ENCODE assay signal across 9 mouse cellular contexts in genomic region chr9:67828182-67828581, GRCm38 (mm10). TPM values are rescaled to one million over a fixed set of nuclear protein-coding genes. Genes with fewer than 3 reads are reported as not detected.
DNase-seq lines count a peak whose midpoint lies in the region; ATAC-seq and TF ChIP-seq lines count a peak whose summit lies in the region.
"Had no signal": no experiment of that assay in that cellular context is flagged by ENCODE, and none has a peak within 500 bp of the region (broad histone marks: within the 10 kb centered on the region; RNA-seq: fewer than 3 reads in every experiment).

No protein-coding gene starts in this region.

- H3K9ac ChIP-seq in forebrain, embryonic 16.5 days (replicated peaks; ENCODE audit: low read depth, low read length) = no peak overlapping the region
- no peak overlapping the region for H3K9ac ChIP-seq in midbrain, embryonic 11.5 days (ENCODE audit: low read length)
- H3K9ac ChIP-seq in midbrain, embryonic 16.5 days (ENCODE audit: low read depth, low read length) = no peak overlapping the region
- H3K9ac ChIP-seq in liver, embryonic 14.5 days (replicated peaks) = no peak overlapping the region

- peaks cover 53% of the 10 kb centered on the region for H3K27me3 ChIP-seq in forebrain, embryonic 10.5 days (ENCODE audit: poor library complexity, severe bottlenecking)
- H3K27me3 ChIP-seq in forebrain, embryonic 16.5 days (replicated peaks; ENCODE audit: control insufficient read depth, insufficient read depth, low read length) = peaks cover 36% of the 10 kb centered on the region
- H3K27me3 ChIP-seq in midbrain, embryonic 11.5 days (ENCODE audit: control insufficient read depth, insufficient read depth, low read length) = peaks cover 43% of the 10 kb centered on the region
- peaks cover 22% of the 10 kb centered on the region for H3K27me3 ChIP-seq in midbrain, embryonic 16.5 days (ENCODE audit: control insufficient read depth, insufficient read depth, low read depth, low read length)
- peaks cover 36% of the 10 kb centered on the region for H3K27me3 ChIP-seq in liver, embryonic 14.5 days (ENCODE audit: control insufficient read depth, insufficient read depth, low read length)

- peak; percentile 82 for TF ChIP-seq CTCF in gastrocnemius, adult 2 months (IDR thresholded peaks at IDR 0.05)
- peak; percentile 77 for TF ChIP-seq CTCF in liver, embryonic 14.5 days (IDR thresholded peaks at IDR 0.05; ENCODE audit: low read depth)

- intact Hi-C loops in gastrocnemius, adult 2 months (cut with DNase I) = loop anchor here (1.0 kb wide), 1 partner anchor 49 kb away; no protein-coding TSS in a partner anchor

- 9% methylated on average over 3 of the region's 3 CpGs for WGBS in forebrain, embryonic 10.5 days
- 6% methylated on average over 3 of the region's 3 CpGs for WGBS in forebrain, embryonic 16.5 days
- WGBS in midbrain, embryonic 11.5 days = 15% methylated on average over 3 of the region's 3 CpGs
- WGBS in midbrain, embryonic 16.5 days = 9% methylated on average over 3 of the region's 3 CpGs
- 7% methylated on average over 3 of the region's 3 CpGs for WGBS in liver, embryonic 14.5 days (ENCODE audit: insufficient replicate concordance)

- no peaks in the 10 kb centered on the region for H3K36me3 ChIP-seq in forebrain, embryonic 10.5 days (replicated peaks)
- no peaks in the 10 kb centered on the region for H3K36me3 ChIP-seq in forebrain, embryonic 16.5 days (ENCODE audit: control insufficient read depth, insufficient read depth)
- H3K36me3 ChIP-seq in midbrain, embryonic 11.5 days (ENCODE audit: control insufficient read depth, insufficient read depth, low read length) = no peaks in the 10 kb centered on the region
- H3K36me3 ChIP-seq in midbrain, embryonic 16.5 days (ENCODE audit: control insufficient read depth, insufficient read depth, low read length) = no peaks in the 10 kb centered on the region
- no peaks in the 10 kb centered on the region for H3K36me3 ChIP-seq in liver, embryonic 14.5 days (replicated peaks; ENCODE audit: control insufficient read depth, insufficient read depth, low read depth)

- no peaks in the 10 kb centered on the region; the same call in 1 of the 2 replicates for H3K9me3 ChIP-seq in forebrain, embryonic 10.5 days
- H3K9me3 ChIP-seq in forebrain, embryonic 16.5 days (ENCODE audit: control insufficient read depth, low read length) = no peaks in the 10 kb centered on the region
- H3K9me3 ChIP-seq in midbrain, embryonic 11.5 days (ENCODE audit: control insufficient read depth, low read length) = no peaks in the 10 kb centered on the region
- H3K9me3 ChIP-seq in midbrain, embryonic 16.5 days (replicated peaks; ENCODE audit: control insufficient read depth, low read length, poor library complexity, severe bottlenecking) = no peaks in the 10 kb centered on the region
- H3K9me3 ChIP-seq in liver, embryonic 14.5 days (ENCODE audit: control insufficient read depth, low read length) = no peaks in the 10 kb centered on the region

- no peak for TF ChIP-seq EP300 in liver, embryonic 14.5 days (IDR thresholded peaks at IDR 0.05; ENCODE audit: low read depth)

- ATAC-seq in forebrain, embryonic 16.5 days = no peak
- ATAC-seq in midbrain, embryonic 11.5 days (ENCODE audit: low FRiP score) = no peak
- no peak for ATAC-seq in midbrain, embryonic 16.5 days
- no peak for ATAC-seq in liver, embryonic 14.5 days (ENCODE audit: insufficient read depth)

- no peak overlapping the region for H3K27ac ChIP-seq in forebrain, embryonic 10.5 days
- H3K27ac ChIP-seq in forebrain, embryonic 16.5 days (ENCODE audit: low read length) = no peak overlapping the region
- H3K27ac ChIP-seq in midbrain, embryonic 11.5 days (ENCODE audit: low read depth, low read length) = no peak overlapping the region
- H3K27ac ChIP-seq in midbrain, embryonic 16.5 days (ENCODE audit: low read length) = no peak overlapping the region
- no peak overlapping the region for H3K27ac ChIP-seq in gastrocnemius, adult 2 months
- no peak overlapping the region for H3K27ac ChIP-seq in liver, embryonic 14.5 days

- H3K4me1 ChIP-seq in forebrain, embryonic 10.5 days = peaks cover 25% of the 10 kb centered on the region
- H3K4me1 ChIP-seq in forebrain, embryonic 16.5 days (replicated peaks; ENCODE audit: control insufficient read depth, insufficient read depth, low read length) = peaks cover 17% of the 10 kb centered on the region
- peaks cover 5% of the 10 kb centered on the region; the same call in 1 of the 2 replicates for H3K4me1 ChIP-seq in midbrain, embryonic 11.5 days (ENCODE audit: control insufficient read depth, insufficient read depth, low read length)
- peaks cover 14% of the 10 kb centered on the region; the same call in 1 of the 2 replicates for H3K4me1 ChIP-seq in midbrain, embryonic 16.5 days (ENCODE audit: control insufficient read depth, insufficient read depth, low read length)
- peaks cover 6 to 8% of the 10 kb centered on the region in 2 experiments for H3K4me1 ChIP-seq in liver, embryonic 14.5 days (replicated peaks; ENCODE audit: control insufficient read depth in 2 of 2, insufficient read depth in 2 of 2, low read length in 1 of 2)

- DNase-seq in forebrain, embryonic 10.5 days (ENCODE audit: extremely low spot score, low spot score) = peak; percentile 31
- DNase-seq in midbrain, embryonic 11.5 days (ENCODE audit: low spot score, missing footprints) = peak; percentile 92
- peak; percentile 54 for DNase-seq in adrenal gland, postnatal 25 days
- DNase-seq in gastrocnemius, adult 2 months = peak; percentile 67
- DNase-seq in liver, embryonic 14.5 days (ENCODE audit: low read depth in 3 of 3, low spot score in 3 of 3) = no peak
- DNase-seq in right cerebral cortex, postnatal 25 days = peak; percentile 22

- H3K4me2 ChIP-seq in forebrain, embryonic 16.5 days (ENCODE audit: low read length) = no peak overlapping the region
- H3K4me2 ChIP-seq in midbrain, embryonic 11.5 days = no peak overlapping the region
- no peak overlapping the region for H3K4me2 ChIP-seq in midbrain, embryonic 16.5 days (ENCODE audit: low read length)
- H3K4me2 ChIP-seq in liver, embryonic 14.5 days (ENCODE audit: low read depth) = no peak overlapping the region

- H3K4me3 ChIP-seq in forebrain, embryonic 10.5 days = no peak overlapping the region
- H3K4me3 ChIP-seq in forebrain, embryonic 16.5 days (replicated peaks; ENCODE audit: low read length) = no peak overlapping the region
- no peak overlapping the region for H3K4me3 ChIP-seq in midbrain, embryonic 11.5 days (ENCODE audit: low read depth, low read length)
- no peak overlapping the region for H3K4me3 ChIP-seq in midbrain, embryonic 16.5 days (ENCODE audit: low read depth, low read length)
- no peak overlapping the region for H3K4me3 ChIP-seq in gastrocnemius, adult 2 months
- no peak overlapping the region for H3K4me3 ChIP-seq in liver, embryonic 14.5 days (ENCODE audit: insufficient read depth in 1 of 2, low read depth in 2 of 2, low read length in 2 of 2)

RNA-seq across cellular contexts. Expression of gene C2cd4a, which starts 3.9 kb away (rescaled TPM):
- polyA plus RNA-seq in forebrain, embryonic 10.5 days (2016; fragmentation: Nextera tagmentation; extraction: Ambion mirVana) = not detected in 2 replicates
- polyA plus RNA-seq in forebrain, embryonic 16.5 days (2015; fragmentation: Nextera tagmentation; extraction: Ambion mirVana) = not detected in 2 replicates
- not detected in 2 replicates for polyA plus RNA-seq in midbrain, embryonic 11.5 days (2014; fragmentation: Nextera tagmentation; extraction: Ambion mirVana)
- 0.25 and 0.30 TPM in 2 replicates for polyA plus RNA-seq in midbrain, embryonic 16.5 days (2015; fragmentation: Nextera tagmentation; extraction: Ambion mirVana)
- total RNA-seq in adrenal gland, postnatal 25 days (2021) = not detected in 2 replicates
- total RNA-seq in gastrocnemius, adult 2 months (2021) = not detected
- polyA plus RNA-seq in liver, embryonic 14.5 days (2012; rRNA removed) = 4.4 and 6.8 TPM in 2 replicates
- polyA plus RNA-seq in liver, embryonic 14.5 days (2014; fragmentation: Nextera tagmentation; extraction: Ambion mirVana) = 0.81 and 1.5 TPM in 2 replicates
- total RNA-seq: ES-E14 had no signal

RNA-seq across cellular contexts. Expression of gene Vps13c, which starts 12.0 kb away (rescaled TPM):
- 3.2 and 4.1 TPM in 2 replicates for polyA plus RNA-seq in forebrain, embryonic 10.5 days (2016; fragmentation: Nextera tagmentation; extraction: Ambion mirVana)
- 8.2 and 8.6 TPM in 2 replicates for polyA plus RNA-seq in forebrain, embryonic 16.5 days (2015; fragmentation: Nextera tagmentation; extraction: Ambion mirVana)
- 7.1 and 8.9 TPM in 2 replicates for polyA plus RNA-seq in midbrain, embryonic 11.5 days (2014; fragmentation: Nextera tagmentation; extraction: Ambion mirVana)
- 9.9 and 10.0 TPM in 2 replicates for polyA plus RNA-seq in midbrain, embryonic 16.5 days (2015; fragmentation: Nextera tagmentation; extraction: Ambion mirVana)
- 61.2 and 75.2 TPM in 2 replicates for total RNA-seq in adrenal gland, postnatal 25 days (2021)
- total RNA-seq in gastrocnemius, adult 2 months (2021) = 10 to 100 TPM; 26.1 to 32.9 TPM
- polyA plus RNA-seq in liver, embryonic 14.5 days (2012; rRNA removed) = 5.1 and 7.2 TPM in 2 replicates
- polyA plus RNA-seq in liver, embryonic 14.5 days (2014; fragmentation: Nextera tagmentation; extraction: Ambion mirVana) = 5.2 and 6.6 TPM in 2 replicates

Comparison
In these comparisons a context has a peak if more than half of its experiments do, and no peak if none do; other contexts are left out.
1. DNase-seq: peak in forebrain, embryonic 10.5 days (single experiment), midbrain, embryonic 11.5 days (single experiment), adrenal gland, postnatal 25 days (single experiment), gastrocnemius, adult 2 months (single experiment) and right cerebral cortex, postnatal 25 days (single experiment); none in liver, embryonic 14.5 days (0 of 3).